Mouse (Mus musculus) lung, postnatal 4 days (tissue): ENCODE results near the gene Mpc2.

Experiments
- DNase-seq, 2 experiments: peaks; one replicate each; pipeline ENCODE4 v3.0.0; 2021

The Mpc2 gene

GRCm38 (mm10) chr1:165506303-165506702 lies 45.9 kb downstream of the Mpc2 start:
- no peak for DNase-seq

DNA sequence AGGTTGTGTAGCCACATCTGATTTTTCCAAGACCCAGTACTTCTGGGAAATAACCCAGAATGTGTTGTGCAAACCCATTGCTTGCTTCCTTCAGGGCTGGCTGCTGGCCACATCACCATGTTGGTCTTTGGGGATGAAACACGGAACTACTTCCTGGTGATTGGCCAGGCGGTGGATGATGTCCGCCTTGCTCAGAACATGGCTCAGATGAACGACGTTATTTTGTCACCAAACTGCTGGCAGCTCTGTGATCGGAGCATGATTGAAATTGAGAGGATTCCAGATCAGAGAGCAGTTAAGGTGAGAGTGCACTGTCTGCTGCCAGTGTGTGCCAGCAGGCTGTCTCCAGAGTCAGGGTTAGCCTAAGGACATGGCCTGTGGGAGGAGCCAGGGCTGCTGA lies 49.7 kb downstream of the Mpc2 start:
- DNase-seq, result peak in 1 of 2 experiments; percentile 35

GRCm38 (mm10) chr1:165520716-165521115 lies 60.3 kb downstream of the Mpc2 start:
- DNase-seq, result no peak
